Mouse (Mus musculus) olfactory bulb, adult 2 months (tissue): ENCODE results near the gene Spink4.

ENCODE experiments used
- CTCF ChIP-seq: fragments of 200-500 bp; IDR thresholded peaks from 2 replicates; pipeline ENCODE4 v1.5.1; 2012; ENCODE audit warnings: low read depth, mild to moderate bottlenecking, low read length, moderate library complexity; ENCODE audit not compliant: insufficient read depth
- POLR2A ChIP-seq: fragments of 200-500 bp; IDR thresholded peaks from 2 replicates; pipeline ENCODE4 v1.6.1; 2012; ENCODE audit warnings: mild to moderate bottlenecking, low read depth, low read length, moderate library complexity; ENCODE audit not compliant: insufficient read depth

DNA sequence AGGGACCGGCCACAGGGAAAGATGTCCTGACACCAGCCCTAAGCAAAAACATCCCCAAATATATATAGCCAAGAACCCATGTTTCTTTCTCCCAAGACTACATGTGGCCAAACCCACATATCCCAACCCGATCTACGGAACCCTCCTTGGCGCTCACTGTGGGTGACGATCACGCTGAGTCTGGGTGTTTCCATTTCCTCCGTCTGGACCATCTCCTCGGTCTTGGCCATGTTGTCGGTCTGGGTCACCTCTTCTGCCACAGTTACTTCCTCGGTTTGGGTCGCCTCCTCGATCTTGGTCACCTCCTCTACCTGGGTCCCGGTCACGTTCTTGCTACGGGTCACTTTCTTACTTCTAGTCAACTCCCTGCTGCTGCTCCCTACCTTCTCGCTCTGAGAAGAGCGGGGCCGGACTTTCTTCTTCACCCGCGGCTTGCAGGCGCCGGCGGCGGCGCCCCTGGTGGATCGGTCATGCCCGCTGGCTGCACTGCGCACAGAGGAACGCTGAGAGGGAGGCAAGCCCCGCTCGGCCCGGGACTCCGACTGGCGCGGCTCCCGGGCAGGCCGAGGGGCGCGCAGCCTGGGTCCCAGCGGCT, 27.8 kb downstream of the Spink4 start:
- TF ChIP-seq POLR2A (no peak), CTCF (peak; percentile 50; the same call in 1 of the 2 replicates)
